Mouse (Mus musculus): ENCODE measurements around the gene Bco2.

The Bco2 gene

GRCm38 (mm10) chr9:50515462-50515861 lies 39.5 kb downstream of the Bco2 start:
- DNase-seq (ENCODE audit: low spot score in 2 of 2): no peak

- no peak for DNase-seq (ENCODE audit: low spot score in 2 of 2)
Measured at GRCm38 (mm10) chr9:50507570-50507969, 47.4 kb downstream of the Bco2 start.

- no peak for DNase-seq (ENCODE audit: low spot score in 2 of 2)
Measured at GRCm38 (mm10) chr9:50505405-50505804, 49.6 kb downstream of the Bco2 start.

DNA sequence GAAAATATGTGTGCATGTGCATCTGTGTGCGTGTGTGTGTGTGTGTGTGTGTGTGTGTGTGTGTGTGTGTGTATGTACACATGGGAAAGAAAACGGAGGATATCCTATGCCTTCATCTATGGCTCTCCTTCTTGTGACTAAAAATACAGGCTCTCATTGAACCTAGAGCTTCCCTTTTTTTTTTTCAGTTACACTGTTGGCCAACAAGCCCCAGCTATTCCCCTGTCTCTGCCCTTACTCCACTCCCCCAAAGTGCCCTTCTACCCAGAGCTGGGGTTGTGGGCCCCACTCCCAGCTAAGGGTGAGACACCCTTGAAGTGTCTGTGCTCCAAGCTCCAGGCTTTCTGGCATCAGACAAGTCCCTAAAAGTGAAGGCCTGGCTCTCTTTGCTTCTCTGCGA lies 52.0 kb downstream of the Bco2 start:
- no peak for DNase-seq (ENCODE audit: low spot score in 2 of 2)

DNA sequence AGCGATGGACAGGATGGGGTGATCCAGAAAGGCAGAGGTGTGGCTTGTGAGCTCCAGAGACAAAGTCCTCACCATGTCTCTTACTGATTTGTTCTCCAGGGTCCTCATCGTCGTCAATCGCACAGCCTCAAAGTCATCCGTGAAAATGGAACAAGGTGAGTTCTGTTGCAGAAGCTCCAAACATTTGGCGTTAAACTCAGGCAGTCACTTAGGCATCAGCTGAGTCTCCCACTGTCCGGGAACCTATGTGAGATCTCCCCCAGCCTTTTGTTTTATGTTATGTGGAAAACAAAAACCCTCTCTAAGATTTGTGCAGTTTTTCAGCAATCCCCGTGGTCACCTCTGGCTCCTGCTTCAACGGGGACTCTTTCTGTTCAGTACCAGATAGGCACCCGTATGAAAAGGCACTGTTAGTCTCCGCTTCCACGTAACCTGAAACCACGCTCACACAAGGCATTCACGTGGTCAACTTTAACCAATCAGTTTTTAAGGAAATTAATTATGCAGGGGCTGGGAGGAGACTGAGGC lies 53.9 kb downstream of the Bco2 start:
- DNase-seq (ENCODE audit: low spot score in 2 of 2): no peak

DNA sequence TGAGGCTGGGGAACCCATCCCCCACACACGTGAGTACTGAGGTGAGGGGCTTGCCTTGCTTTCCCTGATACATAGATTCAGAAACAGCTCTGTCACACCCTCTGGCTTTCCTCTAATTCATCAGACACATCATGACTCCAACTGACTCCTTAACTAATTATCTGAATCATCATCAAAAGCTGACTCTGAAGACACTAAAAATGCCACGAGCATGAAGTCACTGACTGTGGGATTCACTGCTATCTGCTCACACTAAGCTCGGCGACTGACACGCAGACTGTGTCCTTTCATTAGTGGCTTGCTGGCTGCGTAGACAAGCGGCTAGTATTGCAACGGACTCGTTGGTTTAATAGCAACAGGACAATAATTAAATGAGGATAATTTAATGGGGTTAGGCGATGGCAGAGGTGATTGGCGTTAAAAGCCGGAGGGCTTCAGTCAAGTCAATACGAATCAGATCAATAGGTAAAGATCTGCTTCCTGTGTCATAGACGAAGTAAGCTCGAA lies 54.5 kb downstream of the Bco2 start:
- no peak for DNase-seq (ENCODE audit: low spot score in 2 of 2)

DNA sequence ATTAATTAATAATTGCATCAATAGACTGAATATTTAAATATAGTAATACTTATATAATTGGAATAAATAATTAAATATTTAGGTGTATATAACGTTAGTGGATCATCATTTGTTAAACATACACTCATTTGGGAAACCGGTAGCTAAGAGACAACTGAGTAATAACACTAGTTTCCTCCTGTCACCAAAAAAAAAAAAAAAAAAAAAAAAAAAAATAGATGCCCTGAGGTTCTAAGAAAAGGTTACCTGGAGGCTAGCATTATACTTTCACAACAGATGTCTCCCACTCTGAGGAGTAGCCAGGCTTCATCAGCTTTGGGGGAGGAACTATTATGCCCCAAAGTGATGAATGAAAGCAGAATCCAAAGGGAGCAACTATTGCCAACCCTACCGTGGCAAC lies 55.2 kb downstream of the Bco2 start:
- no peak for DNase-seq (ENCODE audit: low spot score in 2 of 2)

DNA sequence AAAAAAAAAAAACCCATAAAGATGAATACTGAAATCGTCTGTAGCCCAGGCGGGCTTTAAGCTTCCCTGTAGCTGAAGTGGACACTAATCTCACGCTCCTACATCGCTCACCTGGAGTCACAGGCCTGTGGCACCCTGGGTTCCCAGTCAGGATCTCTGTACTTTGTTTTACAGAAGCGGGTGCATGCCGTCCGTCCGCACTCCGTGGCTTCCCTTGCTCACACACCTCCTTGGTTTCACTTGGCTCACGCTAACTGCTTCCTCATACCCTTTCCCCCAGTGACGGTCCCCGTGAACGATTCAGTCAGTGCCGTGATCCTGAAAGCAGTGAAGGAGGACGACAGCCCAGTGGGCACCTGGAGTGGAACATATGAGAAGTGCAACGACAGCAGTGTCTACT lies 56.2 kb downstream of the Bco2 start:
- DNase-seq (ENCODE audit: low spot score in 2 of 2): no peak

DNA sequence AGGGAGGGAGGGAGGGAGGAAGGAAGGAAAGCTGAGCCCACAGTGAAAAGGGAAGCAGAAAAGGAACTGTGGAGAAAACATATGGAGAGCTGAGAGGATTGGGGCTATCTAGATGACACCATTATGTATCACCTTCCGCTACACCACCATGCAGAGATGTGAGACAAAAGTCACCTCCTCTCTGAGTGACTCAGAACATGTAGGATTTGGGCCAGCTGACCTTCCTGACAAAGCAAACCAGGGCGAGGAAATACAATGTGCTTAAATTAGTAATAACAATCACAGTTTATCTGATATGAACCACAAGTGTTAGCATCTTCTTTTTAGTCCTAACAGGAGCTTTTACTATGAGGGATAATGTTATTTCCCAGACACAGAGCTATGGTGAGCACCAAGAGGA lies 57.4 kb downstream of the Bco2 start:
- DNase-seq (ENCODE audit: low spot score in 2 of 2): no peak

GRCm38 (mm10) chr9:50497076-50497475 lies 57.9 kb downstream of the Bco2 start:
- no peak for DNase-seq (ENCODE audit: low spot score in 2 of 2)

- DNase-seq (ENCODE audit: low spot score in 2 of 2): no peak
Measured at GRCm38 (mm10) chr9:50496546-50496945, 58.4 kb downstream of the Bco2 start.

DNA sequence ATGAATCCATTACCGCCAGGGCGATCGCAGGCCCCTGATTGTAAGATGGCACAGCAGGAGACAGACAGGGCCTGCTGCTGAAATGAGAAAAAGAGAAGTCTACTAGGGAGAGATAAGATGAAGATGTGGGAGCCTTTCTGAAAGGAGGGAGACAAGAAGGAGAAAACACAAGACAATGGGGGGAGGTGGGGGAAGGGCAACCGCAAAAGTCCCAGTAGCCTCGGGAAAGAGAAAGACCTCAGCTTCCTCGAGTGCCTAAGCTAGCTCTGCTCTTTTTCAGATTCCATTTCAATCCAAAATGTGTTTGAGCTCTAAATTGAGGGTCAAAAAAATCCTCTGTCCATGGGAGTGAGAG lies 58.9 kb downstream of the Bco2 start:
- DNase-seq (ENCODE audit: low spot score in 2 of 2): no peak

GRCm38 (mm10) chr9:50495405-50496150 lies 59.4 kb downstream of the Bco2 start:
- no peak for DNase-seq (ENCODE audit: low spot score in 2 of 2)

DNA sequence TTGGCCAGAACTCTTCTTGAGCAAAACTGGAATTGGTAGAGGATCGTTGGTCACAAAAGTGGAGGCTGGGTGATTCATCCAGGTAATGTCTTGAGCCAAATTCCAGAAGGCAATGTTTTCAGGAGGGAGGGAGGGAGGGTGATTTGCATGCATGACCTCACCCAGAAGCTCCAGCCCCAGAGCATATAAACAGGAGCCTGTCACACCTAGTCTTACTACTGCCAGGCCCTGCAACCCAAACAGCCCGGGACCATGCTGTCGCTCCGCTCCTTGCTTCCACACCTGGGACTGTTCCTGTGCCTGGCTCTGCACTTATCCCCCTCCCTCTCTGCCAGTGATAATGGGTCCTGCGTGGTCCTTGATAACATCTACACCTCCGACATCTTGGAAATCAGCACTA lies 60.7 kb downstream of the Bco2 start, which contains the start of gene Plet1:
Gene Plet1 (plus strand): TSS at position 215 of the 400 bp plus-strand sequence.
- no peak for DNase-seq (ENCODE audit: low spot score in 2 of 2)

DNA sequence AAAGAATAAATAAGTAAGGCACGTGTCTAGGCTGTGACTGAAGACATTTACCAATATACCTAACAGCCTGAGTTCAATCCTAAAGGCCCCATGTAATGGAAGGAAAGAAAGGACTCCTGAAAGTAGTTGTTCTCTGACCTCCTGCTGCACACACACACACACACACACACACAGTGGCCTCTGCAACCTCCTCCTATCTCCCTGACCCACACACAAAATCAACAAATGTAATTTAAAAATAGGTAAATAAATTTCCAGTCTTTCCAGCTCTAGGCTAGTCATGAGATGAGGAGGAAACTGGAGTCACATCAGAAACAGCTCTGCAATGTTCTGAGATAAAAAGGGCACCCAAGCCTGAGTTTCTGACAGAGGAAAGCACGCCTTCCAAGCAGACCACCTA lies 61.2 kb downstream of the Bco2 start:
- DNase-seq (ENCODE audit: low spot score in 2 of 2): no peak

DNA sequence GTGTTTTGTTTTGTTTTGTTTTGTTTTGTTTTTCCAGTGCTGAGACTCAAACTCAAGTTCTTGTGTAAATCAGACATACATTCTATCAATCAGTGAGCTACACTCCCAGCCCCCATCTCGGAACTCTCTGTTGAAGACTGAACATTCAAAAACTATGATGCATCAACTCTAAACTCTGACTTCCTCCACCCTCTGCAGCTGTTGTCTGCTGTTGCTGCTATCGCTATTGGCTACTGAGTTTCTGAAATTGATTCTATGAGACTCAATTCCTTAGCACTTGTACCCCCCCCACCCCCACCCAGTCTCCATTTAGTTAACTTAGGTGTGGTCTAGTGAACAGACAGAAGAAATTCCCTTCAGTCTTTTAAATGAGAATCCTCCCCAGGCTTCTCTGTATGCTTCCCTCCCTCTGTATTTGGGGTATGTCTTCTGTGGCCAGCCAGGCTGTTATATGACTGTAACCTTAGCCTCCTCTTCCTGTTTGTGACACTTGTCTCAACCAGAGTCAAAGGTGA lies 63.4 kb downstream of the Bco2 start:
- no peak for DNase-seq (ENCODE audit: low spot score in 2 of 2)

DNA sequence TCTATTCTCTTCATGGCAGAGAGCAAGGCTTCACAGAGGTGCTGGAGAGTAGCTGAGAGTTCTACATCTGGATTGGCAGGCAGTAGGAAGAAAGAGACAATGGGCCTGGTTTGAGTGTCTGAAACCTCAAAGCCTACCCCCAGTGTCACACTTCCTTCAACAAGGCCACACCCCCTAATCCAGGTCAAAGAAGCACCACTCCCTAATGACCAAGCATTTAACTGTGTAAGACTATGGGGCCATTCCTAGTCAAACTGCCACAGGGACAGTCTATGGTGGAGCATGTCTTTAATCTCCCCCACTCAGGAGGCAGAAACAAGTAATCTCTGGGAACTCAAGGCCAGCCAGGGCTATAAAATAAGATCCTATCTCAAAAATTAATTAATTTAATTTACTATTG lies 64.1 kb downstream of the Bco2 start:
- DNase-seq (ENCODE audit: low spot score in 2 of 2): no peak

- DNase-seq (ENCODE audit: low spot score in 2 of 2): no peak
Measured at GRCm38 (mm10) chr9:50485521-50485920, 69.5 kb downstream of the Bco2 start.
